Mouse (Mus musculus) urinary bladder, postnatal 14 days (tissue): ENCODE data around the gene Dennd1a.

Experiments used
- DNase-seq: peaks from one replicate; pipeline ENCODE4 v3.0.0; 2021; ENCODE audit warnings: low spot score

Gene Dennd1a

DNA sequence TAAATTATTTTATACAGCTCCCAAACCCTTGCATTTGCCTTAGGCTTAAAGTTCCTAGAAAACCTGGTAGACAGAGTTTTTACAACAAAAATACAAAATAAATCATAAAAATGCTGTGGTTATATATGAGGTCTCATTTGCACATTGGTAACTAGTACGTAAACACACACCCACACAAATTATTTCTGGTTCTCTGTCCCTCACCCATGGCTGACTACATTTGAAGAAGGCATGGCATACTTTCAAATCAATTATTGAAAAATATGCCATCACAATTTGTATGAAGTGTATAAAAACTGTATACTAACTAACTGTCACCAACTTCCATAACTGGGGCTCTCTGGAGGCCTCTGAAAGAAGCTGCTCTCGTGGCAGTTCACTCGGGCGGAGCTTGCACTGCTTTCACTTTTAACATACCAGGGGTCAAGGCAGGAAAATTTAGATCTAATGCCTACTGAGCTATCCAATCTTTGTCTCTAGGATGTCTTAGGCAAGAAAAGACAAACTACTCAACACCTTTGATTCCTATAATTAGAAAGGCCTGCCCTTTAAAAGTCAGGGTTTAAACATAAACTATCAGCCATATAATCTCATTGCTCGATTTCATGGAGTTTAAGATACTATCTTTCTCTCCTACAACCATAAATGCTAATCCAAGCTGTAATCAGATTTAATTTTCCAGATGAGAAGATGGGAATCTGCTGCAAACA is 122.7 kb downstream of the Dennd1a start:
- DNase-seq: no peak

DNA sequence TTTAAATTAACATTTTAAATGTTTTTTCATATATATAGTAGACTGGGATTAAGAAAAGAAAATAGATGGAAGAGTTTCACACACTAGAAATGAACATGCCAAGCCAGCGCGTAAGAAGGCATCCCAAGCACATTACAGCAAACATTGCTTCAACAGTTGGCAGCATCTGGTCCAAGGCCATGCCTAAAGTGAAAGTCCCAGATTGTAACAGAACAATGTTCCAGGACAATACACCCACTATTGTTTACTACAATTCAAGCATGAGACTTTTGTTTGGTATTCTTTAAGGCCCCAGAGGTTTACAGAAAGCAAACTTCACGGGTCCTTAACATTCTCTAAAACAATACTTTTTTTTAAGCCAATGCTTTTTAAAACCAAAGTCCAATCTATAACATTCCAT is 124.7 kb downstream of the Dennd1a start:
- no peak for DNase-seq

DNA sequence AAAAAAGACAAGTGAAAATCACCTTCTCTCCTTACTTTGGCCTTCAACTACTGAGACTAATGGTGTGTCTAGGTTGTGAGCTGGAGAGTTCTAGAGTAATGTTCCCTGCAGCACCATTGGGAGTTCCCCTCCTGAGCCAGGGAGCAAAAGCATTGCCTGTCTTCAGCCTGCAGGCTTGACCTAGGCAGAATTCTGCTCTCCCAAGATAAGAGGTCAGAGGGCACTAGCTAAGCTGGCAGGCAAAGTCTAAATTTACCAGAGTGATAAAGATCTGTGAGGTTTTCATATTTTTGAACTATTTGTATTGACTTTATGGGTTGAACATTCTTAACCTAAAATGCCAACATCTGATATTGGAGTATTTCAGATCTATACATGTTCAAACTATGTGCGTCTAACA is 125.7 kb downstream of the Dennd1a start:
- no peak for DNase-seq

DNA sequence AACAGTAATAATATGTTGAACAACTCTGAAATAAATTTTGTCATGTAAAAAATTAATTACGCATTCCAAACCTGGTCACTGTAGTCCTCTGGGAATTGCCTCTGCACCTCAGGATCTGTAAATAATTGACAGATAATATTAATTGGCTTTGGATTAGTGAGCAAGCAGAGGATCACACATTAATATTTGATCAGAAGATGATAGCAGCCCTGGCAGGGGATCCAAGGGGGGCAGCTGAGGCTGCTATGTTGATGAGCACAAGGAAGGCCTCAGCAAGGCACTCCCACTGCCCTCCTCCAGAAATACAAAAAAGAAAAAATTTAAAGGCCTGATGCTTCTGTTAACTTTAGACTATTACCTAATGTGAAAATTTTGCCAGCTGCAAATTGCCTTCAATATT is 127.5 kb downstream of the Dennd1a start:
- no peak for DNase-seq

DNA sequence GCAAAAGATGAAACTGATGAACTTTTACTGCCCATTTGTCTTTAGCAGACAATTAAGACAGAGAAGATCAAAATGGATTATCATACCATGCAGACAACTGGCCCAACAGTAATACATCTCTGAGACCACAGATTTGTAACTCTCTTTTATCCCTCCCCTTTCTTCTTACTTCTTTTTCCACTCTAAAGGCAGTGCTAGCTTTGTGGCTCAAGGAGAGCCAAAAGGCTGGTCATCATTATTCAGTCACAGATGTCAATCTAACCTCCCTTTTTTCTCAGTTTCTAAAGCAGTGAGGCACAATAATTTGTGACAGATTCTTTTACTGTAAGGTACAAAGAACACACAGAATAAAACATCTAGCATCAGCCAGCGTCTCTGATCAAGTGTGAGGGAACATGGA is 130.2 kb downstream of the Dennd1a start:
- no peak for DNase-seq

DNA sequence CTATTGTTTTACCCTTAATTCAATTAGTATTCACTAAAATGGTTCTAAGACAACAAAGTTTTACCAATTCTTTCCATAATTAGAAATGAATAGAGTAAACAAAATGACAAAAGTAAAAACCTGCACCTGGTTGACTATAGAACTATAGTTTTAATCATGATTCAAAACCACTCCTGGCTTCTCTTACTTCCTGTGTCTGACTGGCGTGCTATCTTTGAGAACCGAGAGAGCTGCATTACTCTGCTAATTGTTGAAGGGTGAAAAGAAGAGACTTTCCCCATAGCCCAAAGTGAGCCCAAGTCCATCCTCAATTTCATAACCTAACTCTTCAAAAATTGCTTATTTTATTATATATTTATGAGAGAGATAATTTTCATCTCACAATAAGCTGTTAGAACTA is 131.2 kb downstream of the Dennd1a start:
- DNase-seq: no peak

DNA sequence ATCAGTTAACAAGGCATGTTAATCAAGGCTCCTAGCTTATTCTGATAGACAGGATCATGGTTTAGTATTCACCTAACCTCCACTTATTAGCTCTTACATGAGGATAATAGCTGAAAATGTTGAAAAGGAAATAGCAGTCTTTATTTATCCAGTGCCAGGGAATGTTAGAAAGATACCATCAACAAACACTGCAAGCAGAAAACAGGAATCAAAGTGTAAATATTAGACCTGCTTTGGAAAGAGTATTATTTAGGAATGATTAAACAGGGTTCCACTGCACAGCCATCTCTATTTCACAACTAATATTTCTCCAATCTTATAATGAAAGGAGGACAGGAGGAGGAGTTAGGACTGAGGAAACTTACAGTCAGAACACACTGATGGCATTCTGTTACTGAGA is 142.4 kb downstream of the Dennd1a start:
- no peak for DNase-seq

DNA sequence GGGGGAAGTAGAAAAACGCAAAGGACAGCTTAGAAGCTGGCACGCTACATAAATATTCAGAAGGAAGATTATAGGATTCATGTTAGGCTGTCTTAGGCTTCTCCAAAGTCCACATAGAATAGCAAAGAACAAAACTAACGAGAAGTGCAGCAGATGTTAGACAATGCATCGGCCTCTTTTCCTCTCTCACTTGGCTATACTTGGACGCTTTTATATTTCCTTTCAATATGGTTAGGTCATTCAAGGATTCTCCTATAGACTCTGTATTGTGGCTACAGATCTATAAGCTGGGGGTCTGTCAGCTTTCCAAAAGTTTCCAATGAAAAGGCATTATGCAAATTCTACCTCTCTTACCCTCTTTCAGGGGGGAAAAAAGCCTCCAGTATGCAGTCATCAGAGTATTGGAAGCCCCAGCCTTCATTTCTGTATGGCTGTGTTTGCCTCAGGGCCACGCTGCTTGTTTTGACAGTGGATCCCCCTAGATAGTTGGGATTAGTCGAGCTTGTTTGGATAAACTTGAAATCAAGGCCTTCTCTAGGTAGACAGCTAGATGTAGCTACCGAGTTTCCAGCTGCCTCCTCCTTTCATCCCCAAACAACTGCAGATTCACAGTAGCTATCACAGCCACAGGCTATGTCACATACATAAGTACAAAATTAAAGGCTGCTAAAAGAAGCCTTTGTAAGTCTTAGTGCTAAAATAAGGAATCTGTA is 143.0 kb downstream of the Dennd1a start:
- DNase-seq: no peak

DNA sequence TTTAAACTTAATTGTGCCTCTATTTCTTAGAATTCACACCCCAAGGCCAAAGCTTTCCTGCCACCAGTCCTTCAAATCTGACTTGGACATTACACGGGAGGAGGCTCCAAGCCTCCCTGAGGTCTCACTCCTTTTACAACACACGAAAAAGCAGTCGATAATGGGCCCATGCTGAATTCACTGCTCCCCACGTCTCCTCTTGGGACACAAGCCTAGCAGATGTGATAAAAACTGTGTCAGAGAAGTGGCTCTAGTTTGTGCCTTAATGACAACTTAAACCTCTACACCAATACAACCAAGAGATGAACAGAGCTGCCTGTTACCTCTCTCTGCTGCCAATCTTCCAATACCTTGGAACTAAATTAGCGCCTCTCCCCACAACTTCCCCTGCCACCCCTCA is 144.3 kb downstream of the Dennd1a start:
- DNase-seq: no peak

DNA sequence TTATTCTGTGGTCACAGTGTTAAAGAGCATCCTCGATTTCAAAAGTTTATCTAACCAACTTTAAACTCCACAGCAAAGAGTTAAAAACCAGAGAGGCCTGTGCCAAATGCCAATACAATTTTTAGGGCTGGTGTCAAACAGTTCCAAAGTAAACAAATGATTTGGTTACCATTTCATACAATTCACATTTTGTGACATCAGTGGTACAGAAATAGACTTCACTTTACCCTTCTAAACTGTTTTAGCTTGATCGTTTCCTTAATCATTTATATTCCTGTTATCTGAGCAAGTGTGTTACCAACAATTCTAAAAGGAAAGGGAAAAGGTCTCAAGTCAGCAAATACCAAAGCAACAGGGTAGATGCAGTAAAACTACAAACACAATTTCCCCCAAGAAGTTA is 145.0 kb downstream of the Dennd1a start:
- DNase-seq: no peak

DNA sequence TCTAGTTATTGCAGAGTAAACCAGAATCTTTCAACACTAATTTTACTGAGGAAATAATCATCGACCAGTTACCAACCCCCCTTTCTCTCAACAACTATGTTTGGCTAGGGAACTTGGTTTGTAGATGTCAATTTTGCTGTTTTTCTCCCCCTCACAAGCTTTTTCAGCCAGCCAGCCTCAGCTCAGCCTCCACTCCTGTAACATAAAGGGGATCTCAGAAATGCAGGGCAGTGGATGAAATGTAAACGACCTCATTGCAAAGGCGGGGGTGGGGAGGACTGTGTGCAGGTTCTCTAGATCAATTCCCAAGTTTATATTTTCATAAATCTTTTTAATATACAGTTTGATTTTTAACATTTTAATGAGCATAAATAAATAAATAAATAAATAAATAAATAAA is 147.7 kb downstream of the Dennd1a start:
- DNase-seq: no peak

DNA sequence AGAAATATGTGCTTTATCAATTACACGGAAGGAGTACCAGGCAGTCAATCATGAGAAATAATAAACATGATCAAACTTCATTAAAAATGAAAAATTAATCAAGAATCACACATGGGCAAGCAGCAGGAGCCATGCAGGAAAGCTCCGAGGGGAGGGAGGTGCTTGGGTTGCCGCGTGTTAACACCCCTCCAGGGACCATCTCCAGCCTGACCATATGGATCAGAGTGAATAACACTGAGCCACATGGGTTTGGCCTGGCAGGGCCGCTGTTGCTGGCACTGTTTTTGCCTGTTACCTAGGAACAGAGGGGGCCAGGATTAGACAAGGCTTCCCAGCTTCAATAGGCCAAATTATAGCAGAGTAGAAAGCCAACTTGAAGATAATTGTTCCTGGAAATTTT is 150.1 kb downstream of the Dennd1a start:
- no peak for DNase-seq

DNA sequence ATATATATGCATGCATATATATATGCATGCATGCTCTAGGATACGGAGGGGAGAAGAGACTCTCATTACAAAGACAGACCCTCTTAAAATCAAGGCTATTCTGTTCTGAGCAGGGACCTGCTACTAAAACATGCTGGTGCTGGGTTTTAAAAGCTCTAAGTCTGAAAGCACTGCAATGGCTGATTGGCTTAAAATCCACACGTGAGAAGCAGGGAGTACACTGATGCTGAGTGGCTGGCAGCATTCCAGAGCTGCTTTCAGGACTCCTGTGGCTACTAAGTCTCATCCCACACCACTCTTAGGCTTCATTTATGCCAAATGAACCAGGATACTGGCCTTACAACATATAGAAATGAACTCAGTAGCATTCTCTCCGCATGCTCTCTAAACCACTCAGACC is 151.8 kb downstream of the Dennd1a start:
- DNase-seq: no peak

DNA sequence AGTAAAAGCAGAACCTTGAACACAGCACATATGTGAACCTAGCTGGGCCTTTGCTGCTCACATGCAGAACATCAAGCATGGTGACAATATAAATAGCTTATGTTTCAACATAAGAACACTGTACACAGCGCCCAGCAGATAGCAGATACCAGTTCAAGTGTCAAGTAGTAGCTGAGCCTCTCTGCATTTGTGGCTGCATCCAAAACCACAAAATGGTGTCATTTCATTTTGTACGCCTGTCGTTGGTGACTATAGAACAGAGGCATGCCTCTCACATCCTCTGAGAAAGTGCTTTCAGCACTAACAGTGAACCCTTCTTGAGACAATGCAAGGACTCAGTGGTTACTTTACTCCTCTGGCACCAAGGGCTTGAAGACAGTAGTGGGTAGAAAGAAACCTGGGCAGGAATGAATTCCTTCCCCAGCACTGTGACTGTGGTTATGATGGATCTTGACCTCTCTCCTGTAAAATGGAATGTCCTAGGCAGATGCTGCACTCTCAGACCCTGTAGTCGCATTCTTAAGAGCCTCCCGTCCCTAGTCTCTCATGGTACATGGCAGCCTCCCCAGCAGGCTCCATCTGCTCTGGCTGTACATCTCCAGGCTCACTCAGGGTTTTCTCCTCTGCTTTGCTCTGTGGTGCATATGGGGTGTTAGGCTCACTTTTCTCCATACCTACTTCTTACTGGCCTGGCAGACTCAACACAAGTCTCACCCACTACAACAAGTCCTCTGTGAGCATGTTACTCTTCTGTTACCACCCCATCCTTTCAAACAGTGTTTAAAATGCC is 154.0 kb downstream of the Dennd1a start:
- DNase-seq: no peak

DNA sequence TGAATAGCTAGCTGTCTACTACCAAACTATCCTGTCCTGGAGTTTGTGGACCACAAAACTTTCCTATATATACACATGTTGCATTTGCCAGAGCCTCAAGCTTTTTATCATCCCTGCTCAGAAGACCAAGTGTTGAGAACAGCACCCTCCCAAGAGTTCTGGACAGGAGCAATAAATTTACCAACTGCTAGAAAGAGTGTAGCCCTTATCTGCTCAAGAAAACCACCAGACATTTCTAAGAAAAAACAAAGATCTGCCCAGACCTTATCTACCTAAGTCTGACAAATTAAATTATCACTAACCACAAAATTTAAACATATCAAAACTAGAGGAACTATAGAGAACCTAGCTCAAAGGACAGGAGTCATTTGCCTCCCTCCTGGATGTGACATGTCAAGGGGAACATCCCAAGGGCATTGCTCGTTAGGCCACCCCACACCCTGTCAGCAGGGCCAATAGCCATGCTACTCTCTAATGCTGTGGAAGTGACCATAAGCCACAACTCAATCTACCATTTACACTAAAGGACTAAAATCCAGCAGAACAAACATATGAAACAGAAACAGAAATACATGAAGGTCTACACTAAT is 154.9 kb downstream of the Dennd1a start:
- DNase-seq: no peak

DNA sequence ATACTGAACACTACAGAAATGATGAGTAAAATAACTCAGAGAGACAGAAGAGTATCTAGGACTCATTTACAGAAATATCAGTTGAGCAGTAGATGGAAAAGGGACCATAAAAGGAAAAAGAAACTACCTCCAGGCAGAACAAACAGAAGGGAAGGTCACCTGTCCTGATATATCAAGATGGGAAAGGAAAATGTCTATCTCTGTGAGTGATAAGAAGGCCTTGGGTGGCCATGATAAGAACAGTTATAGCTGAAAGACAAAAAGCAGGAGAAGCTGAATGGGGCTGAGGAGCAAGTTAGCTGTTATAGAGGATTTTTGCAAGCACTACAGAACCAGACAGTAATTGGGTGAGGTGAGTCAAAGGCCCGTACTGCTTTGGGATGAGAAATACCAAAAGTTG is 155.7 kb downstream of the Dennd1a start:
- DNase-seq: no peak

DNA sequence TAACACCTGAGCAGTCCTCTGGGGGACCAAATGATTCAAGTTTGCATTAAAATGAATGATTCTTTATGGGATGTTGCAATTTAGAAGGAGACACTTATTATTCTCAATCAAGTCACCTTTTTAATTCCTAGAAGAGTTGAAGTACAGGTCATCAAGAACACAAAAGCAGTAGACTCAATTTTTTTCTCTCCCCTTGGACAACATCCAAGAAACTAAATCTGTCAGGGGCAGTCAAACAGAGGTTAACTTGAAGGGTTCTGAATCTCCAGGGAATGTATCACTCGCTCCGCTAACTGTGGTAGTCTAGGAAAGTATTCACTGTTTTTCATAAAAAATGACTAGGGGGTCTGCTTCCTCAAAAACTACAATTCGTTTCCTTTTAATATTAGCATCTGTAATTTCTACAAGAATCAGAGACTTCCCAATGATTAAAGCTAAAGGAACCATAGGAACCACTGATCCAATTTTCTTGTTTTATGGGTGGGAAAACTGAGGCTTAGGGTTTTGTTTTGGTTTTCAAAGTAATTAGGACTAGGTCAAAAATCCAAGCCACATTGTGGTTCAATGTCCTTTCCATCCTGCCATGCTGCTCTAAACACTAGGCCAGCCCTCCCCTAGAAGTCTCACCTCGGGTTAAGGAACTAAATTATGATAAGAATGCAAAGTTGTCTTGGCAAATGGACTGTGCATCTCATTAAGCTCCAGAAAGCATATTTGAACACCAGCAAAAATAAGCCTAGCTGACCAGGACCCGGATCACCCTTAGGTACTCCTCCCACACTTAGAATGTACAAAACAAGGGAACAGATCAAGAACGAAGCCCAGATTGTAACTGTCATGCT is 157.0 kb downstream of the Dennd1a start:
- no peak for DNase-seq

DNA sequence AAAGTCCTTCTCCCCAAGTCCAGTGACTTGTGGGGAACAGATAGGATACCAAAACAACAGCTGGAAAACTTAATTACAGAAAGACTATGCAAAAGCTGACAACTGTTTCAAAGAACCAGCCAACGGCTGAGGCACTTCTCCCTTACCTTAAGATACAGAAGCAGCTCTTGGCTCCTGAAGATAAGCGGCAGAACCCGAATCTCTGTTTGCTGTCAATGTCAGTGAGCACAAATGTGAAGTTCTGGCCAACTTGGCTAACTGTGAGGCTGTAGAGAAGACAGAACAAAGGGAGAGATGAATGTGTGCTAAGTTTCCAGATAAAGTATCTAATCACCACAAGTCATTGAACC is 160.8 kb downstream of the Dennd1a start:
- DNase-seq: no peak

DNA sequence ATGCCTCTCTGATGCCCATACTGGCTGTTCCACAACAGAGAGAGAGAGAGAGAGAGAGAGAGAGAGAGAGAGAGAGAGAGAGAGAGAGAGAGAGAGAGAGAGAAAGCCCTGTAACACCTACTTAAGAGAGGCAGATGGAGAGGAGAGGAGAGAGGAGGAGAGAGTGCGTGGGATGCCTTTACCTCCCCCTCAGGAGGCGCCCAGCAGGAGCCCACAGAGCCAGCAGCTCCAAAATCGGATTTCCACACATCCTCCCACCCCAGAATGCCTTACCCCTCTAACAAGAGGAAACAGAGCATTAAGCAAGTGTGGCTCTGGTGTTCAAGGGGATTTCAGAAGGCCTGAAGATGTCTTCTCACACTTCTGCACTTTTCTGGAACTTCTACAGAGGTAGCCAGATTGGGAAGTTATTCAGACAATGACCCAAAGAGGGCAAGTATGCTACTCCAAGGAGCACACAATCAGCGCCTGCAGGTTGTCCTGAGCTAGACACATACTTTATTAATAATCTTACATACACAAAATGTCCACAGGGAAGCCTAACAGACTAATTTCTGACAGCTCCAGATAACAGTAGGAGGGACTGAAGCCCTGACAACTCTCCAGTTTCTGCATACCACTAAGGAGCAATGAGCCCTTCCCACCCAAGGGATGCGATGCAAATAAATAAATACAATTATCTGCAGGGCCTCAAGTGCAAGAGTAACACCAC is 161.4 kb downstream of the Dennd1a start:
- DNase-seq: no peak

DNA sequence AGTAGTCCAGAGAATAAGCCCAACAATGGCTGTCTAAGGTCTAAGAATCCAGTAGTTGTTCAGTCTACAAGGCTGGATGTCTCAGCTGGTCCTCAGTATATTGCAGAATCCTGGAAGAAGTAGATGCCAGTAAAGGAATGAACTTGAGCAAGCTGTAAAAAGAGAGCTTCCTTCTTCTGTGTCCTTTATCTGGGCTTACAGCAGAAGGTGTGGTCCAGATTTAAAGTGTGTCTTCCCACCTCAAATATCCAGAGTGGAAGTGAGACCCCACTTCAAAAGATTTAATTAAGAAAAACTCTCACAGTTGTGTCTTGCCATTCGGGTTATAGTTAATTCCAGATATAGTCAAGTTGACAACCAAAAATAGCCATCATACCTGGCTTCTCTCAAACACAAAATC is 162.5 kb downstream of the Dennd1a start:
- DNase-seq: no peak

DNA sequence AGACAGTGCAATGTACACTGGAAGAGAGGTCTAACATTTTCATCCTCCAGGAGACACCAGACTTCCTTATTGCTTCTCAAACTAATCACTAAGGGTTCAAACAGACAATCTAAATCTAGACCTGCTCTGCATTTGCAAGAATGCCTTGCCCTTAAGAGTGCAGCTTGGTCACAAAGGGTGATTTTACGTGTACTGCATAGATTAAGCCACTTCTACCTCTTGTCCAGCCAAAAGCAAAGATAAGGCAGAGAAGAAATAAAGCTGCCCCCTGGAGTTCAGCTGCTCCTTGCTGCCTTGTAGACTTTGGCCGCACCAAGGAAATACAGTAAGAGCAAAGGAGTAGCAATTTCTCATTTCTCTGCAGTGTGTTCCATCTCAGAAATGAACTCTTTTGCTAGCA is 172.2 kb downstream of the Dennd1a start:
- no peak for DNase-seq
